Mouse (Mus musculus) gastrocnemius, postnatal 36 days (tissue): ENCODE data around the gene Nlrc5. TPM values are rescaled to one million over a fixed set of nuclear protein-coding genes. Genes with fewer than 3 reads are reported as not detected.

Experiments
- DNase-seq, 2 experiments: peaks; one replicate each; pipeline ENCODE4 v3.0.0; 2022
- intact Hi-C: fragments of 180-260 bp; cut with DNase I; formaldehyde crosslinking; loops from one replicate; pipeline ENCODE4 v1.15.1; 2025
- total RNA-seq, 2 experiments: library from RNA; stranded (reverse); gene quantifications; 2 replicates each; pipeline ENCODE4 v1.2.3; 2021

The Nlrc5 gene
- total RNA-seq, 2 experiments from 2014 or later, result 0.38 to 0.57 TPM

GRCm38 (mm10) chr8:94453868-94454488, 19.8 kb downstream of the Nlrc5 start:
- intact Hi-C loops, result no loop called here
- no peak for DNase-seq

DNA sequence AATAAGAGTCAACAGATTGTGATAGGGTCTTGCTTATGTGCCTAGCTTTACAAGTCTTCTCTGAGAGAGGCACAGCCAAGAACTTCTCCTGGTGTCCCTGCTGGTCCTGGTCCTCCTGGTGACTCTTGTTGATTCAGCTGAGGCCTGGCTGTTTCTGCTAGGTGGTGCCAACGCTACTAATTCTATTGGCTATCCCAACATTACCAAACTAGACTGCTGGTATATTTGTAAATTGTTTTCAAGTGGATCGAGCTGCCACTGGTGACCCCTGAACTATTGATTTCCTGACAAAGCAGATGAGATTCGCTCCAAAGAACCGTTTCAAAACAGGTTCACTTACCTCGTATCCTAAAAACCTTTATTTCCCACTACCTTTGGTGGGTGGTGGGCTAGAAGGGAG, 20.7 kb downstream of the Nlrc5 start:
- intact Hi-C loops, result no loop called here
- DNase-seq, result no peak

DNA sequence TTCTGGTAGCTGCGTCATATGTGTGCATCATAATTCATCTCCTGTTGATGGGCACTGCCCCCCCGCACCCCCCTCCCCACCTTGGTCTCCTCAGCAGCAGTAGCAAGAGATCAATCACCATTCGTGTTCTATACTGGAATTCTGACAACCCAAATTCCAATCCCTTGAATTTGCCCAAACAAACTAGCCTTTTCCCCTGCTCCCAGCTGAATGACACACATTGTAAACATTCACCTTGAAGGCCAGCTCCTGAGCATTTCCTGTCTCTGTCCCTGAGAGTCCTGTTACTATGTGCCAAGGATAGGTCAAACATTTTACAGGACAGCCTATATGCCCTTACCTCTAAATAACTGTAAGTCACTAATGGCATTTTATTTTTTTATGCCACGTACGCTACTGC, 21.9 kb downstream of the Nlrc5 start:
- intact Hi-C loops, result no loop called here
- DNase-seq, result no peak

- intact Hi-C loops, result no loop called here
- no peak for DNase-seq
These were observed 24.4 kb downstream of the Nlrc5 start for GRCm38 (mm10) chr8:94458567-94458966.

DNA sequence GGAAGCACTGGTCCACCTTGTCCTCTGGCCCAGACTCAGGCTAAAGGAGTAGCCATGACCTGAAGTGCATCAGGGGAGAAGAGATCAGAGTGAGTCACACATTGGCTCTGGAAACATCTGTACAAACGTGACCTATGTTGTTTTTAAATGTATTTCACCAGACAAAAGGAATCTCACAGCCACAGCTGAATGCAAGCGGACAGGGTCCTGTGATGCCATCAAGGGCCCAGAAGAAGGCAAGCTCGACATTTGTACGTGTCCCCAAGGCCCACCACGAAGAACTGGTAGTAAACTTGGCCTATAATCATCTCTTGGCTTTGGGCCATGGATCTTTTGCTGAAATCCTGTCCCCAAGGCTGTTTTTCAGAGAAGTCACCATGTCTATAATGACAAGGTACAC, 35.5 kb downstream of the Nlrc5 start:
- intact Hi-C loops, result no loop called here
- no peak for DNase-seq

- intact Hi-C loops, result no loop called here
- no peak for DNase-seq
These were observed 36.6 kb downstream of the Nlrc5 start for GRCm38 (mm10) chr8:94470794-94471193.

DNA sequence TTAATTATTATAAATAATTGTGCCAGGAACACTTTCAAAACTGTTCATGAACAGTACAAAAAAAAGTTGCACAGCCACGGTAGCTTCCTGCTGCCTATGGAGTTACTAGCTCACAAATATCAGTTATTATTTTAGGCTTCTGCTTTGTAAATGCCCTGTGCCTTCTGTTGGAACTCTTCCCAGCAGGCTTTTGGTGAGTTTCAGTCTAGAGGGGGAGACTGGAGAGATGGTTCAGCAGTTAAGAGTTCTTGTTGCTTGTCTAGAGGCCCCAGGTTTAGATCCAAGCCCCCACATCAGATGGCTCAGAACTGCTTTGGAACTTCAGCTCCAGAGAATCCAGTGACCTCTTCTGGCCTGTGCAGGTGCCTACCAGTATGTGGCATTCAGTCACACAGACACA, 37.1 kb downstream of the Nlrc5 start:
- intact Hi-C loops, result no loop called here
- no peak for DNase-seq

DNA sequence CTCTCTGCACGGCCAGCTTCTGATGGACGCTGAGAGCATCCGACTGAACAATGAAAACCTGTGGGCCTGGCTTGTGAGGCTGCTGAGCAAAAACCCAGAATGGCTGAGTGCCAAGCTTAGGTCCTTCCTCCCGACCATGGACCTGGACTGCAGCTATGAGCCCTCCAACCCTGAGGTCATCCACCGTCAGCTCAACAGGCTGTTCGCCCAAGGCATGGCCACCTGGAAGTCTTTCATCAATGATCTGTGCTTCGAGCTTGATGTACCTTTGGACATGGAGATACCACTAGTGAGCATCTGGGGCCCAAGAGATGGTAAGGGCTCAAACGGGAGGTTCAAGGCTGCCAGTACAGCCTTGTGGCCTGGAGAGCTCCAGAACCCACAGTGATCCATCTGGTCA, 38.6 kb downstream of the Nlrc5 start:
- no peak for DNase-seq
- intact Hi-C loops, result no loop called here

DNA sequence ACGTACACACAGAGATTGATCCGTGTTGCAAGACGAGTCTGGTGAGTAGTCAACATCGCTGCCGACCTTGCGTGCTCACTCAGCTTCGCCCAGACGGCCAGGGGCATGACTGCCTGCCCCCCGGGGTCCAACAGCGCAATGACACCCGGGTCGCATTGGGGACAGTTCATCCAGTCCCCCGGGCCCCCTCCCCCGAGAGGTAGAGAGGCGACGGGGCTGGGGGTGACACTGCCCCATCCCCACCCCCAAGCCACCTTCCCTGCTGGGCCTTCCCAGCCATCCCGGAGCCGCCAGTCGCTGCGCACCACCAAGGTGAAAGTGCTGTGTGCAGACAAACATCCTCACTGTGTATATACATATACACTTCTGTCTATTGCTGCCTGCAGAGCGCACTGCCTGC, 39.3 kb downstream of the Nlrc5 start:
- intact Hi-C loops, result no loop called here
- no peak for DNase-seq

- no peak for DNase-seq
- intact Hi-C loops, result no loop called here
These were observed 41.6 kb downstream of the Nlrc5 start for GRCm38 (mm10) chr8:94475786-94476185.

- intact Hi-C loops, result no loop called here
- no peak for DNase-seq
These were observed 42.7 kb downstream of the Nlrc5 start for GRCm38 (mm10) chr8:94476846-94477245.

GRCm38 (mm10) chr8:94482051-94482450, 47.9 kb downstream of the Nlrc5 start:
- no peak for DNase-seq
- intact Hi-C loops, result loop anchor here (10.0 kb wide), 1 partner anchor 207 kb away; no protein-coding TSS in a partner anchor

- no peak for DNase-seq
- intact Hi-C loops, result loop anchor here (5.0 to 10.0 kb wide), 2 partner anchors 88 to 210 kb away; no protein-coding TSS in a partner anchor
These were observed 51.1 kb downstream of the Nlrc5 start for GRCm38 (mm10) chr8:94485288-94485687.

DNA sequence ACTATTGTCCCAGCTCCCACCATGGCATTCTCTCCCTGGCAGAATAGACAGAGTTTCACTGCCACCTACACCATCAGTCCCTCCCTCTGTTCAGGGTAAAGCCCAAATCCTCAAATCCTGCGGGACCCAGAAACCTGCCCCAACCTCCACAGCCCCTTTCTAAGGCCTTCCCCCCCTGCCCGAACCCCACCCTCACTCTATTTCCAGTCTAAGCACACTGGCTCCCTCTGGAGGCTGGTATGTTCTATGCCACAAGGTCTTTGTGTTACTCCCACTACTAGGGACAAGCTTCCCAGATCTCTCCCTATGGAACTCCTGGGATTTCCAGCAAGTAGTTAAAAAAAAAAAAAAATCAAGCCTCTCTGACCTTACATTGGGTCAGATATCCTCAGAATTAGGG, 51.7 kb downstream of the Nlrc5 start:
- intact Hi-C loops, result loop anchor here (2.0 to 10.0 kb wide), 3 partner anchors 89 to 211 kb away; no protein-coding TSS in a partner anchor
- peak in 1 of 2 experiments; percentile 36 for DNase-seq

DNA sequence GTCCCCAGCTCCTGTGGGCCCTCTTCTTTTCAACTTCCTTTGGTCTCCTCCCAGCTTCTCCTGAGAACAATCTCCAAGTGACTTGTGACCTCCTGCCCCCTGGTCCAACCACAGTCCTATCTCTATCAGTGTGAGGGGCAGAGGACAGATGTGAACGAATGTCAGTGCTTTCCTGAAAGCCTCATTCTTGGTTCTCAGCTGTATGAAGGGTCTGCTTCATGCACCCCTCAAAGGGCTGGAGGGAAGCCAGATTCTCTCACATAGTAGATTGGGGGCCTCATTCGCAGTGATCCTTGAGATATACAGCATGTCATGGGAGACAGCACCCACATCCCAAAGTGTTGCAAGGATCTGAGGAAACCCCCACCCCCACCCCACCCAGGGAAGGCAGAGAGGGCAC, 53.9 kb downstream of the Nlrc5 start:
- intact Hi-C loops, result loop anchor here (5.0 to 10.0 kb wide), 2 partner anchors 91 to 213 kb away; no protein-coding TSS in a partner anchor
- DNase-seq, result no peak

- intact Hi-C loops, result loop anchor here (1.0 to 10.0 kb wide), 3 partner anchors 93 to 215 kb away; no protein-coding TSS in a partner anchor
These were observed 55.8 kb downstream of the Nlrc5 start for GRCm38 (mm10) chr8:94489809-94490483.

DNA sequence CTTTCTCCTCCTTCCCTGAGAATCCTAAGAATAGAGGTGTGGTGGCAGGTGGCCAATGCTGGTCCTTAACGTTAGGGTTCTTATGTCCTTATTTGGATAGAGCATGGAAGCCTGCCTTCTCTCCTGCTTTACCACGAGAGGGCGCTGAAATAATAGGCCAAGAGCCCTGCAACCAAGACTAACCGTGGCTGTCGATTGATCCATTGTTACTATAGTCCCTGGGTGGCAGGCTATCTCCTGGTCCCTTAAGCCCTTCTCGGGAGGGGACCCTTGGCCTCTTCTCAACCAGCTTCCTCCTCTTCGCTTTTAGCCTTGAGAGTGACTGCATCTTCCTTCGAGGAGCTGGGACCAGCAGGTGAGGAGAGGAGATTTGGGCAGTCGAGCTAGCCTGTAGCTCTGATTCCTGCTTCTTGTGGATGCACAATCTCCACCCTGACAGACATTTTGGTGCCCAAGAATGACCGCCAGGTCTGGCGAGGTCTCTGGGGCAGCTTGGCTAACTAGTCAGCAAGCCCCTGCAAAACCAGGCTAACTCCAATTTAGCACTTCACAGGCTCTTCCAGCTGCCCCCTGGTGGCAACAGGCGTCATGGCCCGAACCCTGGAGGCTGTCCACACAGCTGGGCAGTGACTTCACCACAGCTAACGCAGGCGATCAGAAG, 58.0 kb downstream of the Nlrc5 start:
- DNase-seq, result peak; percentile 75 to 77

More at GRCm38 (mm10) chr8:94489809-94490483, 55.8 kb downstream of the Nlrc5 start:
- DNase-seq, result no peak

GRCm38 (mm10) chr8:94493240-94493639, 59.1 kb downstream of the Nlrc5 start:
- intact Hi-C loops, result loop anchor here (2.0 kb wide), 2 partner anchors 92 to 320 kb away; no protein-coding TSS in a partner anchor
- DNase-seq, result no peak

More for the DNA sequence above, 58.0 kb downstream of the Nlrc5 start:
- intact Hi-C loops, result loop anchor here (1.0 to 2.0 kb wide), 3 partner anchors 93 to 321 kb away; no protein-coding TSS in a partner anchor

GRCm38 (mm10) chr8:94515430-94516208, 81.5 kb downstream of the Nlrc5 start:
- no peak for DNase-seq
- intact Hi-C loops, result no loop called here

- DNase-seq, result no peak
- intact Hi-C loops, result no loop called here
These were observed 82.0 kb downstream of the Nlrc5 start for GRCm38 (mm10) chr8:94516209-94516593.
